Mouse (Mus musculus): ENCODE data around the gene Zfp423. TPM values are rescaled to one million over a fixed set of nuclear protein-coding genes. Genes with fewer than 3 reads are reported as not detected.
"Not testable (repeated sequence)": the region's sequence is repeated elsewhere in the genome, so short reads cannot be mapped to it uniquely, and the experiment has no call there.

The Zfp423 gene
- polyA plus RNA-seq, 1 experiment from 2014 or later: 36.6 TPM

- 94% methylated on average over 5 of the region's 5 CpGs for WGBS
- H3K27ac ChIP-seq: no peak overlapping the region
- H3K36me3 ChIP-seq (replicated peaks): peaks cover 13% of the 10 kb centered on the region
These were observed 110.6 kb downstream of the Zfp423 start for GRCm38 (mm10) chr8:87848836-87849235.

GRCm38 (mm10) chr8:87847796-87848195 is 111.6 kb downstream of the Zfp423 start:
- WGBS: 79% methylated on average over 6 of the region's 6 CpGs
- peaks cover 13% of the 10 kb centered on the region for H3K36me3 ChIP-seq (replicated peaks)
- H3K27me3 ChIP-seq: no peaks in the 10 kb centered on the region
- no peak overlapping the region for H3K4me3 ChIP-seq (replicated peaks)
- 0 out of 2 replicates have a peak, but pooled peaks cover 10% of the 10 kb centered on the region for H3K4me1 ChIP-seq
- no peak overlapping the region for H3K4me2 ChIP-seq
- H3K9me3 ChIP-seq: no peaks in the 10 kb centered on the region
- no peak for ATAC-seq (ENCODE audit: low FRiP score)
- no peak overlapping the region for H3K27ac ChIP-seq
- H3K9ac ChIP-seq: no peak overlapping the region

More at GRCm38 (mm10) chr8:87848836-87849235, 110.6 kb downstream of the Zfp423 start:
- Histone ChIP-seq H3K4me2 (no peak overlapping the region), H3K9ac (no peak overlapping the region), H3K4me3 (replicated peaks) (no peak overlapping the region), H3K4me1 (0 out of 2 replicates have a peak, but pooled peaks cover 10% of the 10 kb centered on the region), H3K27me3 (no peaks in the 10 kb centered on the region), H3K9me3 (no peaks in the 10 kb centered on the region)
- ATAC-seq (ENCODE audit: low FRiP score): no peak

GRCm38 (mm10) chr8:87842096-87842495 is 117.3 kb downstream of the Zfp423 start:
- H3K4me3 ChIP-seq (replicated peaks); H3K9me3 ChIP-seq; H3K27me3 ChIP-seq; ATAC-seq (ENCODE audit: low FRiP score); H3K9ac ChIP-seq; H3K4me2 ChIP-seq: not testable (repeated sequence)
- Histone ChIP-seq H3K4me1 (peaks cover 31% of the 10 kb centered on the region), H3K36me3 (replicated peaks) (peaks cover 13% of the 10 kb centered on the region), H3K27ac (0 out of 2 replicates have a peak overlapping the region, but pooled peaks have one; percentile 42)
- WGBS: 80% methylated on average over 11 of the region's 11 CpGs

- no peaks in the 10 kb centered on the region for H3K27me3 ChIP-seq
- ATAC-seq (ENCODE audit: low FRiP score): peak; percentile 57
- no peaks in the 10 kb centered on the region for H3K36me3 ChIP-seq (replicated peaks)
- no peak overlapping the region for H3K4me3 ChIP-seq (replicated peaks)
- 0 out of 2 replicates have a peak overlapping the region, but pooled peaks have one; percentile 40 for H3K9ac ChIP-seq
- peak overlapping the region; percentile 93 for H3K27ac ChIP-seq
- peaks cover 78% of the 10 kb centered on the region for H3K4me1 ChIP-seq
- no peaks in the 10 kb centered on the region for H3K9me3 ChIP-seq
- WGBS: 4% methylated on average over 6 of the region's 6 CpGs
- H3K4me2 ChIP-seq: peak overlapping the region; percentile 44
These were observed 122.1 kb downstream of the Zfp423 start for GRCm38 (mm10) chr8:87837266-87837665.

- 1% methylated on average over 16 of the region's 16 CpGs for WGBS
- peak; percentile 87 for ATAC-seq (ENCODE audit: low FRiP score)
- Histone ChIP-seq H3K4me1 (peaks cover 78% of the 10 kb centered on the region), H3K27me3 (no peaks in the 10 kb centered on the region), H3K9ac (0 out of 2 replicates have a peak overlapping the region, but pooled peaks have one; percentile 17), H3K27ac (peak overlapping the region; percentile 93), H3K4me2 (peak overlapping the region; percentile 44), H3K9me3 (no peaks in the 10 kb centered on the region), H3K36me3 (replicated peaks) (no peaks in the 10 kb centered on the region), H3K4me3 (replicated peaks) (no peak overlapping the region)
These were observed 122.5 kb downstream of the Zfp423 start for GRCm38 (mm10) chr8:87836866-87837265.

- Histone ChIP-seq H3K9ac (peak overlapping the region; percentile 13; the same call in 1 of the 2 replicates), H3K36me3 (replicated peaks) (no peaks in the 10 kb centered on the region), H3K9me3 (no peaks in the 10 kb centered on the region), H3K27me3 (no peaks in the 10 kb centered on the region), H3K27ac (peak overlapping the region; percentile 93), H3K4me2 (peak overlapping the region; percentile 44), H3K4me1 (peaks cover 82% of the 10 kb centered on the region), H3K4me3 (replicated peaks) (no peak overlapping the region)
- no peak for ATAC-seq (ENCODE audit: low FRiP score)
- WGBS: 2% methylated on average over 7 of the region's 7 CpGs
These were observed 123.5 kb downstream of the Zfp423 start for GRCm38 (mm10) chr8:87835924-87836323.

- peak overlapping the region; percentile 44 for H3K4me2 ChIP-seq
- no peak for ATAC-seq (ENCODE audit: low FRiP score)
- peak overlapping the region; percentile 13 for H3K9ac ChIP-seq
- H3K36me3 ChIP-seq (replicated peaks): no peaks in the 10 kb centered on the region
- no peaks in the 10 kb centered on the region for H3K27me3 ChIP-seq
- peak overlapping the region; percentile 93 for H3K27ac ChIP-seq
- H3K4me3 ChIP-seq (replicated peaks): no peak overlapping the region
- 2% methylated on average over 11 of the region's 11 CpGs for WGBS
- no peaks in the 10 kb centered on the region for H3K9me3 ChIP-seq
- peaks cover 85% of the 10 kb centered on the region for H3K4me1 ChIP-seq
These were observed 124.0 kb downstream of the Zfp423 start for GRCm38 (mm10) chr8:87835411-87835821.

GRCm38 (mm10) chr8:87834656-87835055 is 124.7 kb downstream of the Zfp423 start:
- Histone ChIP-seq H3K27ac (peak overlapping the region; percentile 93), H3K27me3 (no peaks in the 10 kb centered on the region), H3K36me3 (replicated peaks) (no peaks in the 10 kb centered on the region), H3K9me3 (no peaks in the 10 kb centered on the region), H3K4me1 (peaks cover 92% of the 10 kb centered on the region), H3K4me2 (no peak overlapping the region), H3K4me3 (replicated peaks) (no peak overlapping the region), H3K9ac (peak overlapping the region; percentile 13; the same call in 1 of the 2 replicates)
- ATAC-seq (ENCODE audit: low FRiP score): no peak
- WGBS: 9% methylated on average over 5 of the region's 5 CpGs

- H3K4me3 ChIP-seq (replicated peaks): no peak overlapping the region
- H3K36me3 ChIP-seq (replicated peaks): no peaks in the 10 kb centered on the region
- H3K27me3 ChIP-seq: no peaks in the 10 kb centered on the region
- H3K4me2 ChIP-seq: peak overlapping the region; percentile 13; the same call in 1 of the 2 replicates
- H3K4me1 ChIP-seq: peaks cover 96% of the 10 kb centered on the region
- no peak for ATAC-seq (ENCODE audit: low FRiP score)
- H3K9me3 ChIP-seq: no peaks in the 10 kb centered on the region
- WGBS: 15% methylated on average over 12 of the region's 12 CpGs
- H3K9ac ChIP-seq: peak overlapping the region; percentile 47
- H3K27ac ChIP-seq: peak overlapping the region; percentile 85
These were observed 125.4 kb downstream of the Zfp423 start for GRCm38 (mm10) chr8:87833841-87834620.

- H3K4me3 ChIP-seq (replicated peaks): no peak overlapping the region
- WGBS: 18% methylated on average over 13 of the region's 13 CpGs
These were observed 126.1 kb downstream of the Zfp423 start for GRCm38 (mm10) chr8:87833339-87833738.

GRCm38 (mm10) chr8:87832381-87833325 is 126.7 kb downstream of the Zfp423 start:
- ATAC-seq (ENCODE audit: low FRiP score): no peak
- no peaks in the 10 kb centered on the region for H3K36me3 ChIP-seq (replicated peaks)
- peak overlapping the region; percentile 85 for H3K27ac ChIP-seq
- no peaks in the 10 kb centered on the region for H3K9me3 ChIP-seq
- H3K4me1 ChIP-seq: peaks cover 89% of the 10 kb centered on the region
- no peaks in the 10 kb centered on the region for H3K27me3 ChIP-seq
- peak overlapping the region; percentile 47; the same call in 1 of the 2 replicates for H3K9ac ChIP-seq
- no peak overlapping the region for H3K4me3 ChIP-seq (replicated peaks)
- H3K4me2 ChIP-seq: peak overlapping the region; percentile 13; the same call in 1 of the 2 replicates
- 15% methylated on average over 23 of the region's 23 CpGs for WGBS

More at GRCm38 (mm10) chr8:87833339-87833738, 126.1 kb downstream of the Zfp423 start:
- peak overlapping the region; percentile 13; the same call in 1 of the 2 replicates for H3K4me2 ChIP-seq
- no peaks in the 10 kb centered on the region for H3K36me3 ChIP-seq (replicated peaks)
- peak overlapping the region; percentile 47; the same call in 1 of the 2 replicates for H3K9ac ChIP-seq
- no peak for ATAC-seq (ENCODE audit: low FRiP score)
- H3K27ac ChIP-seq: peak overlapping the region; percentile 85
- H3K9me3 ChIP-seq: no peaks in the 10 kb centered on the region
- H3K4me1 ChIP-seq: peaks cover 94% of the 10 kb centered on the region
- H3K27me3 ChIP-seq: no peaks in the 10 kb centered on the region

- Histone ChIP-seq H3K4me2 (peak overlapping the region; percentile 10; the same call in 1 of the 2 replicates), H3K27ac (peak overlapping the region; percentile 85), H3K9ac (no peak overlapping the region), H3K27me3 (no peaks in the 10 kb centered on the region), H3K4me3 (replicated peaks) (no peak overlapping the region), H3K9me3 (no peaks in the 10 kb centered on the region), H3K4me1 (peaks cover 78% of the 10 kb centered on the region), H3K36me3 (replicated peaks) (no peaks in the 10 kb centered on the region)
- WGBS: 2% methylated on average over 5 of the region's 5 CpGs
- ATAC-seq (ENCODE audit: low FRiP score): peak; percentile 30; the same call in 1 of the 2 replicates
These were observed 127.8 kb downstream of the Zfp423 start for GRCm38 (mm10) chr8:87831567-87831966.

Measured in forebrain, embryonic 12.5 days (tissue).